Mouse (Mus musculus): ENCODE measurements around the gene Mfn2.

The Mfn2 gene

GRCm38 (mm10) chr4:147904313-147905089 is at the start of gene Mfn2:
Gene Mfn2 (minus strand): TSS chr4:147904704.
- in situ Hi-C loops (cut with MboI; ENCODE audit: unreplicated experiment in 2 of 2) = loop anchor here in 1 of 2 experiments (5.0 kb wide), 1 partner anchor 37 kb away; the partner anchor contains the start of genes Fv1 and Miip

GRCm38 (mm10) chr4:147953590-147953989 is 49.1 kb upstream of the Mfn2 start:
- in situ Hi-C loops (cut with MboI; ENCODE audit: unreplicated experiment in 2 of 2) = loop anchor here (10.0 kb wide), 2 partner anchors 481 to 651 kb away; partner anchors contain the start of gene Masp2 (in 1 of the 2)

- in situ Hi-C loops (cut with MboI; ENCODE audit: unreplicated experiment in 2 of 2) = no loop called here
Measured at GRCm38 (mm10) chr4:147947511-147947910, 43.0 kb upstream of the Mfn2 start.

GRCm38 (mm10) chr4:147943005-147943404 is 38.5 kb upstream of the Mfn2 start:
- in situ Hi-C loops (cut with MboI; ENCODE audit: unreplicated experiment in 2 of 2) = no loop called here

GRCm38 (mm10) chr4:147941045-147942020 is 36.8 kb upstream of the Mfn2 start:
- in situ Hi-C loops (cut with MboI; ENCODE audit: unreplicated experiment in 2 of 2) = no loop called here

- in situ Hi-C loops (cut with MboI; ENCODE audit: unreplicated experiment in 2 of 2) = no loop called here
Measured at GRCm38 (mm10) chr4:147940576-147941044, 36.1 kb upstream of the Mfn2 start, which contains the start of gene 2510039O18Rik. Gene 2510039O18Rik (plus strand): TSS chr4:147940895.

- in situ Hi-C loops (cut with MboI; ENCODE audit: unreplicated experiment in 2 of 2) = no loop called here
Measured at GRCm38 (mm10) chr4:147940111-147940510, 35.6 kb upstream of the Mfn2 start.

- in situ Hi-C loops (cut with MboI; ENCODE audit: unreplicated experiment in 2 of 2) = no loop called here
Measured at GRCm38 (mm10) chr4:147938148-147939096, 33.9 kb upstream of the Mfn2 start.

GRCm38 (mm10) chr4:147937486-147937885 is 33.0 kb upstream of the Mfn2 start:
- in situ Hi-C loops (cut with MboI; ENCODE audit: unreplicated experiment in 2 of 2) = no loop called here

- in situ Hi-C loops (cut with MboI; ENCODE audit: unreplicated experiment in 2 of 2) = no loop called here
Measured at GRCm38 (mm10) chr4:147937021-147937420, 32.5 kb upstream of the Mfn2 start.

GRCm38 (mm10) chr4:147936331-147936954 is 31.9 kb upstream of the Mfn2 start, which contains the start of gene Plod1:
Gene Plod1 (minus strand): TSS chr4:147936767.
- in situ Hi-C loops (cut with MboI; ENCODE audit: unreplicated experiment in 2 of 2) = no loop called here

GRCm38 (mm10) chr4:147935904-147936303 is 31.4 kb upstream of the Mfn2 start:
- in situ Hi-C loops (cut with MboI; ENCODE audit: unreplicated experiment in 2 of 2) = no loop called here

- in situ Hi-C loops (cut with MboI; ENCODE audit: unreplicated experiment in 2 of 2) = no loop called here
Measured at GRCm38 (mm10) chr4:147934611-147935010, 30.1 kb upstream of the Mfn2 start.

GRCm38 (mm10) chr4:147934134-147934533 is 29.6 kb upstream of the Mfn2 start:
- in situ Hi-C loops (cut with MboI; ENCODE audit: unreplicated experiment in 2 of 2) = no loop called here

- in situ Hi-C loops (cut with MboI; ENCODE audit: unreplicated experiment in 2 of 2) = no loop called here
Measured at GRCm38 (mm10) chr4:147930946-147931345, 26.4 kb upstream of the Mfn2 start.

- in situ Hi-C loops (cut with MboI; ENCODE audit: unreplicated experiment in 2 of 2) = no loop called here
Measured at GRCm38 (mm10) chr4:147928540-147928939, 24.0 kb upstream of the Mfn2 start.

GRCm38 (mm10) chr4:147928136-147928535 is 23.6 kb upstream of the Mfn2 start:
- in situ Hi-C loops (cut with MboI; ENCODE audit: unreplicated experiment in 2 of 2) = no loop called here

- in situ Hi-C loops (cut with MboI; ENCODE audit: unreplicated experiment in 2 of 2) = no loop called here
Measured at GRCm38 (mm10) chr4:147927705-147928104, 23.2 kb upstream of the Mfn2 start.

GRCm38 (mm10) chr4:147922341-147922740 is 17.8 kb upstream of the Mfn2 start:
- in situ Hi-C loops (cut with MboI; ENCODE audit: unreplicated experiment in 2 of 2) = no loop called here

Measured in v-Abl transformed pro-B cells (cell line).